Mouse (Mus musculus) kidney, postnatal 10 days (tissue): ENCODE results near the gene 4931406P16Rik.
"Not testable (repeated sequence)": the region's sequence is repeated elsewhere in the genome, so short reads cannot be mapped to it uniquely, and the experiment has no call there.

ENCODE experiments used
- DNase-seq: peaks from one replicate; pipeline ENCODE4 v3.0.0; 2021; ENCODE audit warnings: mixed read lengths

Gene 4931406P16Rik

GRCm38 (mm10) chr7:34313443-34313875 is at the start of gene 4931406P16Rik:
TSS of gene 4931406P16Rik (minus strand) at chr7:34313551.
- DNase-seq = peak; percentile 95

GRCm38 (mm10) chr7:34355629-34356028 is 42.3 kb upstream of the 4931406P16Rik start:
- DNase-seq = no peak

- peak; percentile 41 for DNase-seq
These were observed 38.6 kb upstream of the 4931406P16Rik start for GRCm38 (mm10) chr7:34351997-34352396.

GRCm38 (mm10) chr7:34350166-34350565 is 36.8 kb upstream of the 4931406P16Rik start:
- DNase-seq = no peak

GRCm38 (mm10) chr7:34348011-34348410 is 34.7 kb upstream of the 4931406P16Rik start:
- DNase-seq = no peak

GRCm38 (mm10) chr7:34347041-34347440 is 33.7 kb upstream of the 4931406P16Rik start:
- no peak for DNase-seq

- DNase-seq = no peak
These were observed 33.2 kb upstream of the 4931406P16Rik start for GRCm38 (mm10) chr7:34346505-34346904.

GRCm38 (mm10) chr7:34342040-34342793 is 28.9 kb upstream of the 4931406P16Rik start:
- DNase-seq = no peak

- DNase-seq = no peak
These were observed 27.5 kb upstream of the 4931406P16Rik start for GRCm38 (mm10) chr7:34340841-34341240.

GRCm38 (mm10) chr7:34339164-34339489 is 25.8 kb upstream of the 4931406P16Rik start:
- no peak for DNase-seq

- no peak for DNase-seq
These were observed 25.3 kb upstream of the 4931406P16Rik start for GRCm38 (mm10) chr7:34338445-34339163.

- no peak for DNase-seq
These were observed 23.9 kb upstream of the 4931406P16Rik start for GRCm38 (mm10) chr7:34337268-34337667.

GRCm38 (mm10) chr7:34336545-34336944 is 23.2 kb upstream of the 4931406P16Rik start:
- not testable (repeated sequence) for DNase-seq

- DNase-seq = no peak
These were observed 14.1 kb upstream of the 4931406P16Rik start for GRCm38 (mm10) chr7:34327493-34327892.

- no peak for DNase-seq
These were observed 11.5 kb upstream of the 4931406P16Rik start for GRCm38 (mm10) chr7:34324857-34325256.

- DNase-seq = no peak
These were observed 10.7 kb upstream of the 4931406P16Rik start for GRCm38 (mm10) chr7:34324005-34324404.

- no peak for DNase-seq
These were observed 10.0 kb upstream of the 4931406P16Rik start for GRCm38 (mm10) chr7:34323351-34323750.

- no peak for DNase-seq
These were observed 8.6 kb upstream of the 4931406P16Rik start for GRCm38 (mm10) chr7:34321958-34322357.

- DNase-seq = no peak
These were observed 7.8 kb upstream of the 4931406P16Rik start for GRCm38 (mm10) chr7:34321119-34321518.

- peak; percentile 59 for DNase-seq
These were observed 6.6 kb upstream of the 4931406P16Rik start for GRCm38 (mm10) chr7:34319957-34320356.

- DNase-seq = peak; percentile 64
These were observed 5.8 kb upstream of the 4931406P16Rik start for GRCm38 (mm10) chr7:34319123-34319522.

- peak; percentile 74 for DNase-seq
These were observed 4.6 kb upstream of the 4931406P16Rik start for GRCm38 (mm10) chr7:34317901-34318476.

GRCm38 (mm10) chr7:34312786-34313442 is 437 bp downstream of the 4931406P16Rik start:
- DNase-seq = peak; percentile 85
